Comparison of ENCODE assay signal across 8 mouse cellular contexts in the genomic region with DNA sequence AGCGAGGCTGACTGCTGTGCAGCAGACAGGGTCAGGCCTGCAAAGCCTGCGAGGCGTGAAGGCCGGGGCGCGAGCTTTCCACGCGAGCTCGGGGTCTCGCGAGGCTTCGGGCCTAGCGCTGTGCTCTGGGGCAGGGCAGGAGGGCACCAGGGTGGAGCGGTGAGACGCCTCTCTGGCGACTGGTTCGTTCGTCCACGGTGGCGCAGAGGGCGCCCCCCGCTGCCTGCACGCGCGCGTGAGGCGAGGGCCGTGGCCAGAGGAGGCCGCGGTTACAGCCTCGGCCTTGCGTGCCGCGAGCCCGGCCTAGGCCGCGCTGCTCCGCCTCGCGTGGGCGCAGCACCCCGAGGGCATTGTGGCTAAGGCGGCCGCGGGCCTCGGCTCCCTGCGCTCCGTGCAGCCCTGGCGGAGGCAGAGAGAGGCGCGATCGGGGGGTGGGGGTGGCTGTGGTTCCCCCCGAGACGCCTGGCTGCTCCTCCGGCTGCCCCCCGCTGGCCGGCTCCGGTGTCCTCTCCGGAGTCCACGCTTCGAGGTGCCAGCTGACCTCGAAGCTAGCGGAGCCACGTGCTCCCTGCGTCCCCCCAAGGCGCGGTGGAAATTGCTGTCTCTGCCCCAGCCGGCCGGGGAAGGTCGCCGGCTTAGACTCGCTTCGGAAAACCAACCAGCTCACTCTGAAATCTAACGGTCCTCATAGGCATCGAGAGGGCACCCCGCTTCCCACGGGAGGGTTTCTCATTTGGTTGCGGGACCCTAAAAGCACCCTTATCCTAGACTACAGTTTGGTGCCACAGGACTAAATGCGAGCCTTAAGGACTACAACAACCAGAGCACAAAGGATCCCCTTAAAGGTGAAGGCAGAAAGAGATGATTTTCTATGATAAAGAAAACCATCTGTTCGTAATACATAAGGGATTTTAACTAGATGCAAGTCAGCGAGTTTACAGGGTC. TPM values are rescaled to one million over a fixed set of nuclear protein-coding genes. Genes with fewer than 3 reads are reported as not detected.
A peak's percentile ranks its signal among the peaks of the same experiment; 100 is the strongest.
DNase-seq lines count a peak whose midpoint lies in the region; ATAC-seq and TF ChIP-seq lines count a peak whose summit lies in the region.

No protein-coding gene starts in this region.

- 2% methylated on average over 66 of the region's 81 CpGs for WGBS in limb, embryonic 14.5 days

- H3K4me2 ChIP-seq in limb, embryonic 14.5 days (replicated peaks; ENCODE audit: low read depth, low read length, severe bottlenecking), result peak overlapping the region; percentile 53

- peaks cover 86% of the 10 kb centered on the region for H3K27me3 ChIP-seq in limb, embryonic 14.5 days (ENCODE audit: control insufficient read depth, insufficient read depth, low read length)

- no peak overlapping the region for H3K27ac ChIP-seq in limb, embryonic 14.5 days (replicated peaks; ENCODE audit: low read depth, low read length)

- no peaks in the 10 kb centered on the region for H3K36me3 ChIP-seq in limb, embryonic 14.5 days (ENCODE audit: control insufficient read depth, insufficient read depth, low read length)

- peaks cover 17% of the 10 kb centered on the region for H3K4me1 ChIP-seq in limb, embryonic 14.5 days (ENCODE audit: control insufficient read depth, insufficient read depth, low read length)

- H3K4me3 ChIP-seq in limb, embryonic 14.5 days (replicated peaks; ENCODE audit: low read length), result peak overlapping the region; percentile 37

- peak; percentile 57 for DNase-seq in cerebellum, postnatal 10 days
- no peak for DNase-seq in cerebellum, postnatal 4 days (ENCODE audit: low spot score in 2 of 2)
- peak; percentile 45 for DNase-seq in ovary, postnatal 36 days (ENCODE audit: low spot score)
- no peak for DNase-seq in ovary, adult 18-20 months (ENCODE audit: low spot score)
- DNase-seq in limb, embryonic 14.5 days (ENCODE audit: low spot score), result no peak
- peak; percentile 62 for DNase-seq in testis, postnatal 10 days (ENCODE audit: low spot score)
- DNase-seq in adrenal gland, adult 8-10 months, result no peak
- no peak for DNase-seq in layer of hippocampus, adult 11-12 months (ENCODE audit: low spot score)

- ATAC-seq in limb, embryonic 14.5 days (ENCODE audit: low FRiP score, low read depth), result no peak; the same call in 1 of the 2 replicates

- H3K9ac ChIP-seq in limb, embryonic 14.5 days (ENCODE audit: low read depth, low read length, severe bottlenecking), result peak overlapping the region; percentile 31; the same call in 1 of the 2 replicates

- TF ChIP-seq POLR2A in limb, embryonic 14.5 days (IDR thresholded peaks at IDR 0.05; ENCODE audit: borderline replicate concordance, extremely low read depth, insufficient read depth, insufficient read length), result no peak

- H3K9me3 ChIP-seq in limb, embryonic 14.5 days (ENCODE audit: control insufficient read depth, low read length), result no peaks in the 10 kb centered on the region

RNA-seq across cellular contexts. Expression of gene Otp, which starts 10.2 kb away (rescaled TPM):
- 0.03 and 0.05 TPM in 2 replicates for polyA plus RNA-seq in limb, embryonic 14.5 days (2012; rRNA removed)
- polyA plus RNA-seq in limb, embryonic 14.5 days (2014; fragmentation: Nextera tagmentation; extraction: Ambion mirVana), result not detected in 2 replicates
- not detected for total RNA-seq in adrenal gland, adult 8-10 months (2022)

Comparison
In these comparisons a context has a peak if more than half of its experiments do, and no peak if none do; other contexts are left out.
1. DNase-seq: peak in cerebellum, postnatal 10 days (2 of 2), ovary, postnatal 36 days (single experiment) and testis, postnatal 10 days (single experiment); none in cerebellum, postnatal 4 days (0 of 2), ovary, adult 18-20 months (single experiment), limb, embryonic 14.5 days (single experiment), adrenal gland, adult 8-10 months (single experiment) and layer of hippocampus, adult 11-12 months (single experiment).